Mouse (Mus musculus): ENCODE measurements at regions not wholly inside any gene's neighbourhood (a gene's known extent, or its start where the extent isn't known, plus 50 kb on each side); places are given as distances from the start of the nearest gene placed in this dataset.
"Not testable (repeated sequence)": the region's sequence is repeated elsewhere in the genome, so short reads cannot be mapped to it uniquely, and the experiment has no call there.

GRCm38 (mm10) chr15:14253602-14254301 lies 1080.3 kb upstream of the Cdh6 start:
- DNase-seq (ENCODE audit: low spot score) = no peak

- DNase-seq (ENCODE audit: low spot score) = no peak
These were observed 1078.3 kb upstream of the Cdh6 start for GRCm38 (mm10) chr15:14251773-14252172.

GRCm38 (mm10) chr15:14215236-14215635 lies 1041.8 kb upstream of the Cdh6 start:
- DNase-seq (ENCODE audit: low spot score) = no peak

GRCm38 (mm10) chr15:14214726-14215125 lies 1041.3 kb upstream of the Cdh6 start:
- no peak for DNase-seq (ENCODE audit: low spot score)

- no peak for DNase-seq (ENCODE audit: low spot score)
These were observed 1004.0 kb upstream of the Cdh6 start for GRCm38 (mm10) chr15:14177523-14177922.

- DNase-seq (ENCODE audit: low spot score) = no peak
These were observed 963.9 kb upstream of the Cdh6 start for GRCm38 (mm10) chr15:14137402-14137801.

GRCm38 (mm10) chr15:14123829-14124228 lies 950.4 kb upstream of the Cdh6 start:
- DNase-seq (ENCODE audit: low spot score) = no peak

- not testable (repeated sequence) for DNase-seq (ENCODE audit: low spot score)
These were observed 944.8 kb upstream of the Cdh6 start for GRCm38 (mm10) chr15:14118321-14118720.

GRCm38 (mm10) chr15:14101757-14102156 lies 928.3 kb upstream of the Cdh6 start:
- DNase-seq (ENCODE audit: low spot score) = no peak

GRCm38 (mm10) chr15:14051872-14052271 lies 878.4 kb upstream of the Cdh6 start:
- peak; percentile 7 for DNase-seq (ENCODE audit: low spot score)
